Mouse (Mus musculus) midbrain, embryonic 12.5 days (tissue): Measurements from ENCODE around the gene Apba3. TPM values are rescaled to one million over a fixed set of nuclear protein-coding genes. Genes with fewer than 3 reads are reported as not detected.

Experiments used
- ATAC-seq: fragments of 200-750 bp; cut with Nextera tagmentation; 2 replicates; pipeline ENCODE4 v1.8.0; 2017; ENCODE audit warnings: low read depth, moderate TSS enrichment, moderate library complexity; ENCODE audit not compliant: low FRiP score
- H3K27ac ChIP-seq: fragments of 300-500 bp; sonication (generic); replicated peaks from 2 replicates; pipeline ENCODE4 v1.5.1; 2016; ENCODE audit warnings: mild to moderate bottlenecking
- H3K27me3 ChIP-seq: fragments of 300-500 bp; sonication (generic); 2 replicates; pipeline ENCODE4 v1.6.1; 2016; ENCODE audit warnings: mild to moderate bottlenecking
- H3K36me3 ChIP-seq: fragments of 300-500 bp; sonication (generic); 2 replicates; pipeline ENCODE4 v1.6.1; 2016
- H3K4me1 ChIP-seq: fragments of 300-500 bp; sonication (generic); 2 replicates; pipeline ENCODE4 v1.6.1; 2016
- H3K4me2 ChIP-seq: fragments of 300-500 bp; sonication (generic); replicated peaks from 2 replicates; pipeline ENCODE4 v1.6.1; 2016; ENCODE audit warnings: mild to moderate bottlenecking, moderate library complexity
- H3K4me3 ChIP-seq: fragments of 300-500 bp; sonication (generic); 2 replicates; pipeline ENCODE4 v1.5.1; 2016; ENCODE audit warnings: mild to moderate bottlenecking
- H3K9ac ChIP-seq: fragments of 300-500 bp; sonication (generic); replicated peaks from 2 replicates; pipeline ENCODE4 v1.6.1; 2016; ENCODE audit warnings: mild to moderate bottlenecking, moderate library complexity
- H3K9me3 ChIP-seq: fragments of 300-500 bp; sonication (generic); 2 replicates; pipeline ENCODE4 v1.6.1; 2016; ENCODE audit warnings: mild to moderate bottlenecking
- WGBS: fragments of 180-500 bp; shearing (Covaris S2); methylation state at CpG from one replicate; pipeline ENCODE4 v1.1.7; 2016; 5-methylcytosine and 5-hydroxymethylcytosine counted together
- polyA plus RNA-seq: library from polyadenylated mRNA; unstranded; fragments of >200 nt; fragmentation: Nextera tagmentation; extraction: Ambion mirVana; gene quantifications from 2 replicates; pipeline ENCODE4 v1.2.1, GENCODE M21; 2016

The Apba3 gene
- polyA plus RNA-seq, 1 experiment from 2014 or later, result 36.1 TPM

- 0 out of 2 replicates have a peak overlapping the region, but pooled peaks have one; percentile 3 for H3K27ac ChIP-seq
- H3K9ac ChIP-seq, result no peak overlapping the region
- H3K36me3 ChIP-seq, result peaks cover 27% of the 10 kb centered on the region
- H3K27me3 ChIP-seq, result no peaks in the 10 kb centered on the region
- 80% methylated on average over 10 of the region's 10 CpGs for WGBS
- H3K9me3 ChIP-seq, result no peaks in the 10 kb centered on the region
- peaks cover 23% of the 10 kb centered on the region; the same call in 1 of the 2 replicates for H3K4me1 ChIP-seq
- no peak overlapping the region for H3K4me2 ChIP-seq
- no peak overlapping the region for H3K4me3 ChIP-seq
- no peak for ATAC-seq
These were observed 36.5 kb downstream of the Apba3 start for GRCm38 (mm10) chr10:81303258-81303657.

- H3K27me3 ChIP-seq, result no peaks in the 10 kb centered on the region
- no peak overlapping the region for H3K27ac ChIP-seq
- H3K4me2 ChIP-seq, result no peak overlapping the region
- H3K36me3 ChIP-seq, result peaks cover 32% of the 10 kb centered on the region
- no peak overlapping the region for H3K4me3 ChIP-seq
- H3K9ac ChIP-seq, result no peak overlapping the region
- H3K9me3 ChIP-seq, result no peaks in the 10 kb centered on the region
- peaks cover 23% of the 10 kb centered on the region; the same call in 1 of the 2 replicates for H3K4me1 ChIP-seq
- no peak for ATAC-seq
- 83% methylated on average over 7 of the region's 7 CpGs for whole genome bisulfite sequencing
These were observed 37.0 kb downstream of the Apba3 start for GRCm38 (mm10) chr10:81303761-81304160.

- H3K27ac ChIP-seq, result no peak overlapping the region
These were observed 38.0 kb downstream of the Apba3 start for GRCm38 (mm10) chr10:81304597-81305238.

GRCm38 (mm10) chr10:81305663-81306062, 38.9 kb downstream of the Apba3 start:
- no peaks in the 10 kb centered on the region for H3K9me3 ChIP-seq
- 92% methylated on average over 14 of the region's 14 CpGs for WGBS
- H3K36me3 ChIP-seq, result peaks cover 51% of the 10 kb centered on the region
- H3K4me3 ChIP-seq, result no peak overlapping the region
- H3K27me3 ChIP-seq, result no peaks in the 10 kb centered on the region
- peaks cover 23% of the 10 kb centered on the region; the same call in 1 of the 2 replicates for H3K4me1 ChIP-seq
- 0 out of 2 replicates have a peak, but pooled peaks have one; percentile 24 for ATAC-seq
- H3K27ac ChIP-seq, result no peak overlapping the region
- no peak overlapping the region for H3K4me2 ChIP-seq
- H3K9ac ChIP-seq, result no peak overlapping the region

More at GRCm38 (mm10) chr10:81304597-81305238, 38.0 kb downstream of the Apba3 start:
- no peak for ATAC-seq
- Histone ChIP-seq H3K9me3 (no peaks in the 10 kb centered on the region), H3K4me1 (peaks cover 23% of the 10 kb centered on the region; the same call in 1 of the 2 replicates), H3K27me3 (no peaks in the 10 kb centered on the region), H3K9ac (no peak overlapping the region), H3K4me3 (no peak overlapping the region), H3K4me2 (no peak overlapping the region), H3K36me3 (peaks cover 42% of the 10 kb centered on the region)
- WGBS, result 14% methylated on average over 5 of the region's 9 CpGs

- Histone ChIP-seq H3K9me3 (no peaks in the 10 kb centered on the region), H3K36me3 (peaks cover 57% of the 10 kb centered on the region), H3K27me3 (no peaks in the 10 kb centered on the region), H3K4me2 (no peak overlapping the region), H3K4me1 (peaks cover 20% of the 10 kb centered on the region; the same call in 1 of the 2 replicates), H3K4me3 (no peak overlapping the region), H3K9ac (no peak overlapping the region), H3K27ac (no peak overlapping the region)
- ATAC-seq, result no peak
- WGBS, result 98% methylated on average over 12 of the region's 12 CpGs
These were observed 39.5 kb downstream of the Apba3 start for GRCm38 (mm10) chr10:81306173-81306668.

- Histone ChIP-seq H3K36me3 (peaks cover 65% of the 10 kb centered on the region), H3K9me3 (no peaks in the 10 kb centered on the region), H3K9ac (no peak overlapping the region), H3K27ac (no peak overlapping the region), H3K4me3 (no peak overlapping the region), H3K4me2 (no peak overlapping the region), H3K27me3 (no peaks in the 10 kb centered on the region), H3K4me1 (peaks cover 17% of the 10 kb centered on the region; the same call in 1 of the 2 replicates)
- no peak for ATAC-seq
- WGBS, result 94% methylated on average over 21 of the region's 21 CpGs
These were observed 40.3 kb downstream of the Apba3 start for GRCm38 (mm10) chr10:81306837-81307682.

GRCm38 (mm10) chr10:81309571-81309970, 42.8 kb downstream of the Apba3 start:
- no peak overlapping the region for H3K27ac ChIP-seq
- H3K9me3 ChIP-seq, result no peaks in the 10 kb centered on the region
- peaks cover 90% of the 10 kb centered on the region for H3K36me3 ChIP-seq
- no peak overlapping the region for H3K9ac ChIP-seq
- WGBS, result 92% methylated on average over 5 of the region's 5 CpGs
- H3K4me3 ChIP-seq, result no peak overlapping the region
- no peak for ATAC-seq
- 0 out of 2 replicates have a peak, but pooled peaks cover 2% of the 10 kb centered on the region for H3K4me1 ChIP-seq
- no peak overlapping the region for H3K4me2 ChIP-seq
- H3K27me3 ChIP-seq, result no peaks in the 10 kb centered on the region

- H3K9ac ChIP-seq, result no peak overlapping the region
- H3K9me3 ChIP-seq, result no peaks in the 10 kb centered on the region
- H3K4me3 ChIP-seq, result no peak overlapping the region
- no peak overlapping the region for H3K27ac ChIP-seq
- H3K4me1 ChIP-seq, result peaks cover 12% of the 10 kb centered on the region
- H3K27me3 ChIP-seq, result peaks cover 11% of the 10 kb centered on the region
- WGBS, result 96% methylated on average over 13 of the region's 13 CpGs
- peaks cover 98% of the 10 kb centered on the region for H3K36me3 ChIP-seq
- H3K4me2 ChIP-seq, result no peak overlapping the region
- no peak for ATAC-seq
These were observed 46.8 kb downstream of the Apba3 start for GRCm38 (mm10) chr10:81313581-81313980.

- H3K4me2 ChIP-seq, result no peak overlapping the region
- no peak overlapping the region for H3K9ac ChIP-seq
- ATAC-seq, result no peak
- peaks cover 11% of the 10 kb centered on the region for H3K27me3 ChIP-seq
- 81% methylated on average over 7 of the region's 7 CpGs for WGBS
- H3K4me3 ChIP-seq, result no peak overlapping the region
- no peaks in the 10 kb centered on the region for H3K9me3 ChIP-seq
- H3K27ac ChIP-seq, result no peak overlapping the region
- H3K36me3 ChIP-seq, result peaks cover 94% of the 10 kb centered on the region
- peaks cover 18% of the 10 kb centered on the region for H3K4me1 ChIP-seq
These were observed 47.4 kb downstream of the Apba3 start for GRCm38 (mm10) chr10:81314201-81314600.

- Histone ChIP-seq H3K4me2 (no peak overlapping the region), H3K9ac (no peak overlapping the region), H3K27ac (no peak overlapping the region), H3K9me3 (no peaks in the 10 kb centered on the region), H3K4me1 (peaks cover 26% of the 10 kb centered on the region), H3K27me3 (peaks cover 11% of the 10 kb centered on the region), H3K4me3 (no peak overlapping the region), H3K36me3 (peaks cover 80% of the 10 kb centered on the region)
- WGBS, result 88% methylated on average over 16 of the region's 16 CpGs
- ATAC-seq, result no peak
These were observed 48.8 kb downstream of the Apba3 start for GRCm38 (mm10) chr10:81315587-81315986.

GRCm38 (mm10) chr10:81316338-81317060, 49.7 kb downstream of the Apba3 start:
- WGBS, result 33% methylated on average over 15 of the region's 16 CpGs
- no peaks in the 10 kb centered on the region for H3K9me3 ChIP-seq
- peaks cover 71% of the 10 kb centered on the region for H3K36me3 ChIP-seq
- no peak overlapping the region for H3K4me3 ChIP-seq
- peak overlapping the region; percentile 29 for H3K4me2 ChIP-seq
- H3K9ac ChIP-seq, result peak overlapping the region; percentile 46
- H3K27ac ChIP-seq, result 0 out of 2 replicates have a peak overlapping the region, but pooled peaks have one; percentile 3
- peaks cover 11% of the 10 kb centered on the region for H3K27me3 ChIP-seq
- H3K4me1 ChIP-seq, result peaks cover 27% of the 10 kb centered on the region
- ATAC-seq, result no peak
